Mouse (Mus musculus): Measurements from ENCODE around the gene Fam104a.

Gene Fam104a

DNA sequence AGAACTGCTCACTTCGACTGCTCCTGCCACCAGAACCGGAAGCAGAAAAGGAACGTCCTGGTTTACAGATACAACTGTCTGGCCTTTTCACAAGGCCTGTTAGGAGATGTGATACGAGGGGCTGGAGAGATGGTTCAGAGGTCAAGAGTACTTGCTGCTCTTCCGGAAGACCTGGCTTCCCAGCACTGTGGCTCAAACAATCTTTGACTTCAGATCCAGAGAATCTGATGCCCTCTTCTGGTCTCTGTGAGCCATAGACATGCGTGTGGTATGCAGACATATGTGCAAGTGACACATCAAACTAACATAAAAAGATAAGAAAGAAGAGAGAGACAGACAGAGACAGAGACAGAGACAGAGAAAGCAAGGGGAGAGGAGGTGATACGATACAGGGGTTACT lies 51.7 kb downstream of the Fam104a start:
- DNase-seq (ENCODE audit: low read depth, low spot score), result no peak

GRCm38 (mm10) chr11:113631862-113632261 lies 52.1 kb downstream of the Fam104a start:
- DNase-seq (ENCODE audit: low read depth, low spot score), result no peak

- no peak for DNase-seq (ENCODE audit: low read depth, low spot score)
Observed at GRCm38 (mm10) chr11:113631302-113631701, 52.7 kb downstream of the Fam104a start.

- DNase-seq (ENCODE audit: low read depth, low spot score), result peak; percentile 53
Observed at GRCm38 (mm10) chr11:113630642-113631041, 53.3 kb downstream of the Fam104a start.

DNA sequence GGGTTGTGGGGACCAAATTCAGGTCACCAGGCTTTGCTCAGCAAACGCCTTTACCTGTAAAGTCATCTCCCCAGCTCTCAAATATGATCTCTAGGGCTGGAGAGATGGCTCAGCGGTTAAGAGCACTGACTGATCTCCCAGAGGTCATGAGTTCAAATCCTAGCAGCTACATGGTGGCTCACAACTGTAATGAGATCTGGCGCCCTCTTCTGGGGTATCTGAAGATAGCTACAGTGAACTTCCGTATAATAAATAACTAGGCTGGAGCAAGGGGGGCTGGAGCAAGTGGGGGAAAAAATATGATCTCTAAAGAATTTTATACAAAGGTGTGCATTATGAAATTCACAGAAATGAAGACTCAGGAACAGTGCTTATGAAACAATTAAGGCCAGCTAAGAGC lies 56.2 kb downstream of the Fam104a start:
- peak; percentile 54 for DNase-seq (ENCODE audit: low read depth, low spot score)

- DNase-seq (ENCODE audit: low read depth, low spot score), result no peak
Observed at GRCm38 (mm10) chr11:113625437-113625836, 58.5 kb downstream of the Fam104a start.

DNA sequence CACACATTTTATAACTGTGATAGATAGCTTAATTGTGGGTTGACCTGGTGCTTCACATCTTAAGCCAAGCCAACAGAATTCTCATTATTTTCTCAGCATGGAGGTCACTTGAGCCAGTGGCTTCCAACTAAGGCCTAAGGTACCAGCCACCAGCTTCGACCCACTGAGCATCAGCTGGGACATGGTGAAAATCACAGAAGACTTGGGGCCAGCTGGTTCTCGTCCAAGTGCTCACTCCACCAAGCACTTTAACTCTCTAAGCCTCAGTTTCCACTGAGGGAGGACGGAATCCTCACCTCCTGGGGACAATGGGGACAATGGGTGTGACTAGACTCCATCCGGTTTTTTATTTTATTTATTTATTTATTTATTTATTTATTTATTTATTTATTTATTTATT lies 61.9 kb downstream of the Fam104a start:
- no peak for DNase-seq (ENCODE audit: low read depth, low spot score)

GRCm38 (mm10) chr11:113621001-113621400 lies 63.0 kb downstream of the Fam104a start:
- DNase-seq (ENCODE audit: low read depth, low spot score), result no peak

GRCm38 (mm10) chr11:113619420-113620080 lies 64.4 kb downstream of the Fam104a start:
- no peak for DNase-seq (ENCODE audit: low read depth, low spot score)

DNA sequence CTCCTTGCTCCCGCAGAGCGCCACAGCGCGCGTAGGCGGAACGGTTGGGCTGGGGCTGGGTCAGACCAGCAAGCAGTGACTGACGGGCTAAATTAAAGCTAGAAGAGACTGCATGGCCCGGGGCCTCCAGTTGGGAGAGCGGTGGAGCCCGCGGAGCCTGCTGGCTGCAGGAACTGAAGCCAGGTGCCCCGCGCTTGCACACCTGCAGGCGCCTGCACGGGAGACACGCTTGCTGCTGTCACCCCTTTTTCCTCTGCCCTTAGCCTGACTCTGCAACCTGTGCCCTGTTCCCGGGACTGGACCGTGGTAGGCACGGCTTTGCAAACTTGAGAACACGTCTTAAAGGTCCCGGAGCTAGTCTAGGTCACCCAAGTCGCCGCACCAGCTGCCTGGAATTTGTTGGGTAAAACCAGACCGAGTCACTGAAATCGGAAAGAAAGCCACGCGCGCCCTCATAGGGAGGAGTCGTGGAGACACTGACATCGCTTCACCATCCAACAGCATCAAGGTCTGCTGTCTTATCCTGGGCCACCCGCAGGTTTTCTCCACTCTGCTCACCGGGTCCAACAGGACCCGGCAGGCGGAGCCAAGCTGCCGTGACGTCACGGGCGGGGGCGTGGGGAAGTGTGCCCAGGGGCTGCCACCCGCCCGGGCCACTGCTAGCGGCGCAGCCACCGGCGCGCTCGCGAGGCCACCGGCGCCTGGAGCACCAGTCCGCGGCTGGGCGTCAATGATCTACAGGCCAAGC lies 65.1 kb downstream of the Fam104a start, which contains the start of gene Sstr2:
Gene Sstr2 (plus strand): TSS at position 671 of the 748 bp plus-strand sequence.
- no peak for DNase-seq (ENCODE audit: low read depth, low spot score)

- no peak for DNase-seq (ENCODE audit: low read depth, low spot score)
Observed at GRCm38 (mm10) chr11:113618303-113618671, 65.7 kb downstream of the Fam104a start.

GRCm38 (mm10) chr11:113617132-113617911 lies 66.6 kb downstream of the Fam104a start:
- peak; percentile 83 for DNase-seq (ENCODE audit: low read depth, low spot score)

DNA sequence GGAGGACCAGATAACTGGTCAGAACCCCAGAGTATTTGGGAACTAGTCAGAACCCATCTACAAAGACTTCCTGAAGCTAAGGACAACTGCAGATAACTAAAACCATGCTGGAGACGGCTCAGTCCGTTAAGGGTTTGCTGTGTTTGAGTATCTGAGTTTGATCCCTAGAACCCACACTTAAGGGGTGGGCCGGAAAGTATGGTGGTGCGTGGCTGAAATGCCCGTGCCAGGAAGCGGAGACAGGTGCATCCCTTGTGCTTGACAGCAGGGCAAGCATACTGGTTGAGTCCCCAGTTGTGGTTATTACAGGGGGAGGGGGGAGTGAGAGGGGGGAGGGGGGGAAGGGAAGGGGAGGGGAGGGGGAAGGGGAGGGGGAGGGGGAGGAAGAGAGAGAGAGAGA lies 69.5 kb downstream of the Fam104a start:
- DNase-seq (ENCODE audit: low read depth, low spot score), result no peak

GRCm38 (mm10) chr11:113611664-113612611 lies 72.0 kb downstream of the Fam104a start:
- peak; percentile 44 for DNase-seq (ENCODE audit: low read depth, low spot score)

Measured in 3T3-L1 (cell line).